Mouse (Mus musculus) stomach, postnatal 0 days (tissue): ENCODE measurements around the gene Alkbh2.

ENCODE experiments used
- CTCF ChIP-seq: IDR thresholded peaks from 2 replicates; pipeline ENCODE4 v1.5.1; 2016; ENCODE audit warnings: antibody characterized with exemption, low read depth, mild to moderate bottlenecking, moderate library complexity
- EP300 ChIP-seq: optimal IDR thresholded peaks from 2 replicates; pipeline ENCODE3; 2016; ENCODE audit warnings: antibody characterized with exemption

DNA sequence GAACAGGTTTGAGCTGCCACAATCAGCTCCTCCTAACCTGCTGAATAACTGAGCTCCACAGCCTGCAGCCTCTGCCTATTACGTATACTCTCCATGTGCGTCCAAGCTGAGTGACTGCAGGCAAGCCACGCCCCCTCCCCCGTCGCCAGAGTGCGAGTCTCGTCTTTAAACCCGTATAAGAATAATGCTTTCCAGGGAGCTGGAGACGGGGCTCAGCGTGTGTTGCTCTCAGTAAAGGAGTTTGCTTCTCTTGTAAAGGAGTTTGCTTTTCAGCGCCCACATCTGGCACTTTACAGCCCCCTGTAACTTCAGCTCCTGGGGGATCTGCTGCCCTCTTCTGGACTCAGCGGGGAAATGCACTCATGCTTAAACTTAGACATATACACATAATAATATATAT, 25.5 kb upstream of the Alkbh2 start:
- peak; percentile 69 for TF ChIP-seq CTCF
- no peak for TF ChIP-seq EP300
